Mouse (Mus musculus) kidney, postnatal 0 days (tissue): ENCODE measurements around the gene Kat2b. TPM values are rescaled to one million over a fixed set of nuclear protein-coding genes. Genes with fewer than 3 reads are reported as not detected.
"Not testable (repeated sequence)": the region's sequence is repeated elsewhere in the genome, so short reads cannot be mapped to it uniquely, and the experiment has no call there.

Source experiments
- ATAC-seq: fragments of 200-750 bp; cut with Nextera tagmentation; replicated peaks from 2 replicates; pipeline ENCODE4 v1.8.0; 2017; ENCODE audit warnings: low read depth, moderate number of reproducible peaks, moderate TSS enrichment, moderate library complexity; ENCODE audit not compliant: low FRiP score
- DNase-seq: peaks from one replicate; pipeline ENCODE4 v3.0.0-alpha.2; 2016; ENCODE audit warnings: low spot score
- H3K27ac ChIP-seq: fragments of 300-500 bp; sonication (generic); 2 replicates; pipeline ENCODE4 v1.5.1; 2014; ENCODE audit warnings: mild to moderate bottlenecking
- H3K27me3 ChIP-seq: fragments of 300-500 bp; sonication (generic); 2 replicates; pipeline ENCODE4 v1.6.1; 2014; ENCODE audit warnings: low read length, mixed read lengths; ENCODE audit not compliant: insufficient read depth
- H3K36me3 ChIP-seq: fragments of 300-500 bp; sonication (generic); 2 replicates; pipeline ENCODE4 v1.6.1; 2014; ENCODE audit warnings: low read length, mixed read lengths; ENCODE audit not compliant: insufficient read depth
- H3K4me1 ChIP-seq: fragments of 300-500 bp; sonication (generic); replicated peaks from 2 replicates; pipeline ENCODE4 v1.6.1; 2014; ENCODE audit warnings: antibody characterized with exemption, low read length, mixed read lengths; ENCODE audit not compliant: insufficient read depth
- H3K4me2 ChIP-seq: fragments of 300-500 bp; sonication (generic); 2 replicates; pipeline ENCODE4 v1.6.1; 2014; ENCODE audit warnings: mild to moderate bottlenecking, low read length, moderate library complexity, mixed read lengths
- H3K4me3 ChIP-seq: fragments of 300-500 bp; sonication (generic); replicated peaks from 2 replicates; pipeline ENCODE4 v1.5.1; 2014; ENCODE audit warnings: low read depth, low read length
- H3K9ac ChIP-seq: fragments of 300-500 bp; sonication (generic); 2 replicates; pipeline ENCODE4 v1.6.1; 2014; ENCODE audit warnings: low read depth, low read length
- H3K9me3 ChIP-seq: fragments of 300-500 bp; sonication (generic); replicated peaks from 2 replicates; pipeline ENCODE4 v1.6.1; 2016; ENCODE audit warnings: low read length, inconsistent platforms, mixed read lengths
- CTCF ChIP-seq: IDR thresholded peaks from 2 replicates; pipeline ENCODE4 v1.5.1; 2016; ENCODE audit warnings: antibody characterized with exemption, low read depth, mild to moderate bottlenecking, moderate library complexity
- WGBS: fragments of 180-500 bp; shearing (Covaris S2); extraction: QIAGEN DNeasy Blood & Tissue Kit; methylation state at CpG from one replicate; pipeline ENCODE4 v1.1.7; 2014; 5-methylcytosine and 5-hydroxymethylcytosine counted together
- polyA plus RNA-seq: library from polyadenylated mRNA; unstranded; fragments of >200 nt; fragmentation: Nextera tagmentation; extraction: Ambion mirVana; gene quantifications from 2 replicates; pipeline ENCODE4 v1.2.1, GENCODE M21; 2015

Gene Kat2b
- polyA plus RNA-seq, 1 experiment from 2014 or later = 4.7 TPM

- peak; percentile 10; the same call in 1 of the 2 replicates for TF ChIP-seq CTCF
- Histone ChIP-seq H3K36me3 (no peaks in the 10 kb centered on the region), H3K9ac (peak overlapping the region; percentile 94), H3K9me3 (no peaks in the 10 kb centered on the region), H3K4me3 (peak overlapping the region; percentile 89), H3K27me3 (no peaks in the 10 kb centered on the region), H3K4me2 (peak overlapping the region; percentile 99), H3K27ac (peak overlapping the region; percentile 96; the same call in 1 of the 2 replicates), H3K4me1 (peaks cover 8% of the 10 kb centered on the region; the same call in 1 of the 2 replicates)
- DNase-seq (no peak), ATAC-seq (no peak)
- WGBS = 49% methylated on average over 8 of the region's 8 CpGs
Measured at GRCm38 (mm10) chr17:53568734-53569386, 2.2 kb downstream of the Kat2b start.

GRCm38 (mm10) chr17:53569829-53570228, 3.2 kb downstream of the Kat2b start:
- peak; percentile 75 for DNase-seq
- H3K4me1 ChIP-seq = peaks cover 8% of the 10 kb centered on the region; the same call in 1 of the 2 replicates
- H3K27ac ChIP-seq = peak overlapping the region; percentile 70
- 18% methylated on average over 6 of the region's 6 CpGs for WGBS
- H3K9ac ChIP-seq = no peak overlapping the region
- H3K36me3 ChIP-seq = no peaks in the 10 kb centered on the region
- no peak for TF ChIP-seq CTCF
- H3K4me2 ChIP-seq = peak overlapping the region; percentile 51
- H3K9me3 ChIP-seq = no peaks in the 10 kb centered on the region
- 0 out of 2 replicates have a peak overlapping the region, but pooled peaks have one; percentile 13 for H3K4me3 ChIP-seq
- no peak for ATAC-seq
- no peaks in the 10 kb centered on the region for H3K27me3 ChIP-seq

GRCm38 (mm10) chr17:53570361-53570875, 3.8 kb downstream of the Kat2b start:
- Histone ChIP-seq H3K4me2 (no peak overlapping the region; the same call in 1 of the 2 replicates), H3K27ac (peak overlapping the region; percentile 70; the same call in 1 of the 2 replicates), H3K4me1 (peaks cover 8% of the 10 kb centered on the region; the same call in 1 of the 2 replicates), H3K27me3 (no peaks in the 10 kb centered on the region), H3K4me3 (no peak overlapping the region), H3K36me3 (no peaks in the 10 kb centered on the region), H3K9ac (no peak overlapping the region), H3K9me3 (no peaks in the 10 kb centered on the region)
- no peak for ATAC-seq
- WGBS = 49% methylated on average over 10 of the region's 10 CpGs
- no peak for TF ChIP-seq CTCF
- DNase-seq = peak; percentile 35

GRCm38 (mm10) chr17:53570932-53571331, 4.3 kb downstream of the Kat2b start:
- 93% methylated on average over 5 of the region's 5 CpGs for WGBS
- H3K9me3 ChIP-seq, H3K27me3 ChIP-seq, H3K4me3 ChIP-seq, H3K4me1 ChIP-seq, H3K36me3 ChIP-seq, DNase-seq, H3K9ac ChIP-seq, H3K27ac ChIP-seq, H3K4me2 ChIP-seq, ATAC-seq: not testable (repeated sequence)

- WGBS = 49% methylated on average over 4 of the region's 4 CpGs
Measured at GRCm38 (mm10) chr17:53573019-53573556, 6.4 kb downstream of the Kat2b start.

GRCm38 (mm10) chr17:53577151-53577550, 10.5 kb downstream of the Kat2b start:
- Histone ChIP-seq H3K4me2 (no peak overlapping the region), H3K36me3 (no peaks in the 10 kb centered on the region), H3K4me1 (0 out of 2 replicates have a peak, but pooled peaks cover 3% of the 10 kb centered on the region), H3K4me3 (no peak overlapping the region), H3K27me3 (no peaks in the 10 kb centered on the region), H3K27ac (no peak overlapping the region), H3K9ac (no peak overlapping the region), H3K9me3 (no peaks in the 10 kb centered on the region)
- WGBS = 72% methylated on average over 2 of the region's 2 CpGs
- DNase-seq (no peak), ATAC-seq (no peak)
- no peak for TF ChIP-seq CTCF

More at GRCm38 (mm10) chr17:53573019-53573556, 6.4 kb downstream of the Kat2b start:
- H3K9me3 ChIP-seq = no peaks in the 10 kb centered on the region
- H3K4me2 ChIP-seq = no peak overlapping the region
- ATAC-seq (no peak), DNase-seq (peak; percentile 40)
- peaks cover 8% of the 10 kb centered on the region; the same call in 1 of the 2 replicates for H3K4me1 ChIP-seq
- no peak overlapping the region for H3K4me3 ChIP-seq
- H3K27ac ChIP-seq = peak overlapping the region; percentile 36; the same call in 1 of the 2 replicates
- no peaks in the 10 kb centered on the region for H3K27me3 ChIP-seq
- H3K36me3 ChIP-seq = no peaks in the 10 kb centered on the region
- TF ChIP-seq CTCF = peak; percentile 57
- H3K9ac ChIP-seq = no peak overlapping the region
